Mouse (Mus musculus) urinary bladder, adult 2 months (tissue): ENCODE data around the gene Cysltr2. TPM values are rescaled to one million over a fixed set of nuclear protein-coding genes. Genes with fewer than 3 reads are reported as not detected.

Experiments used
- DNase-seq: peaks from one replicate; pipeline ENCODE4 v3.0.0; 2022; ENCODE audit warnings: low spot score
- polyA plus RNA-seq: library from polyadenylated mRNA; depleted of rRNA; stranded (reverse); fragments of >200 nt; gene quantifications from 2 replicates; pipeline ENCODE4 v1.2.3, GENCODE M21; 2012; rRNA removed

The Cysltr2 gene
- polyA plus RNA-seq, 1 experiment = 1.7 TPM

DNA sequence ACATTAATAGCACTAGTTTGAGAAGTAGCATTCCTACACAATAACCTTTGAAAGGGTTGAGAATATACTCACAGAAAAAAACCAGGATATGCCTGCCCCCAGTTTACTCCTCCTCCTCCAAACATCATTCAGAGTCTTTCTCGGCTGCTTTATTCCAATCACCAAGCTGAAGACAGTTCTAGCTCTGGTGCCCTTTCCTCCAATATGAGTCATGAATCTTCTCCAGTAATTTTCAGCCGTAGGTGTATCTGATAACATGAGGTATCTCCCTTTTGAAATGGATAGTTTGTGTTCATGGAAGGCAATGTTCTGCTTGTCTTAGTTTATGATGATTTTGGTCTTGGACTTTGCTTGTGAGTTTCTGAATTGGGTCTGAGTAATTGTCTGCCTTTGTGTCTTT lies 62.9 kb downstream of the Cysltr2 start:
- DNase-seq = no peak

DNA sequence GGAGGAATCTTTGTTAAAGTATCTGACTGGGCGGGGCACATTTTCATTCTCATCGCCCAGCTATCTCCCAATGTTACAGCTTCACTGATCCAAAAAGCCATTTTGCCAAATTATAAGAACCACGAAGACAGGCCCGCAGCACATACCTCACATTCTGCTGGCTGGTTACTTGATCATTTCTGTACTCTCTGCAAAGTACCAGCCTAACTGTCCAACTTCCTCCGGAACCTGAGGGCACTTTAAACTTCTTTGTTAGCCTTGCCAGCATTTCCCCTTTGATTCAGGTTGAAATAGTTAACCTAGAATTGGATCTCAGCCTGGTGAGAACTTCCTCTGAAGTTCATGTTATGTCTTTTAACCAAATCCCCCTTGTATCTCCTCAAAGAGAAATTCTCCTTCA lies 63.8 kb downstream of the Cysltr2 start:
- no peak for DNase-seq

- DNase-seq = peak; percentile 45
Observed at GRCm38 (mm10) chr14:72983456-72983855, 65.5 kb downstream of the Cysltr2 start.

- no peak for DNase-seq
Observed at GRCm38 (mm10) chr14:72982981-72983436, 65.9 kb downstream of the Cysltr2 start.

DNA sequence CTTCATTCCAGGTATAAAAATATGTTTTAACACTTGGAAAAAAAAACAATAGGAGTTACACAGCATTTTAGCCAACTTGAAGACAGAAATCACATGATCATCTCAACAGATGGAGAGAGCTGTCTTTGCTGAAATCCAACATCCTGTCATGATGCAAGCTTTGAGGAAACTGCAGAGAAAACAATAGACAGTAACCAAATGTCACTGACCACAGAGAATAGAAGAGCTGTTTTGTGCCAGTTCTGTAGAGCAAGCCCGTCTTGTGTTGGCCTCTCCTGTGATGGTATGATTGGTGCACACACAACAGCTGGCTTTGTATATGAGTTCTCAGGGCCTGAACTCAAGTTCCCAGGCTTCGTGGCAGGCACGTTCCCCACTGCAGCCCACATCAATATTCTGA lies 68.2 kb downstream of the Cysltr2 start:
- no peak for DNase-seq

GRCm38 (mm10) chr14:72980106-72980505 lies 68.8 kb downstream of the Cysltr2 start:
- DNase-seq = no peak

GRCm38 (mm10) chr14:72976111-72976510 lies 72.8 kb downstream of the Cysltr2 start:
- no peak for DNase-seq

Other genes starting within 250 kb of the Cysltr2 start
- gene Rcbtb2, start 73.9 kb upstream of the Cysltr2 start, polyA plus RNA-seq = 41.3 and 47.1 TPM in 2 replicates
- gene Lpar6, start 188.8 kb upstream of the Cysltr2 start, polyA plus RNA-seq = 10.2 and 13.2 TPM in 2 replicates